Mouse (Mus musculus) left cerebral cortex, adult 2 months (tissue): Measurements from ENCODE around the gene BC035947. TPM values are rescaled to one million over a fixed set of nuclear protein-coding genes. Genes with fewer than 3 reads are reported as not detected.
A peak's percentile ranks its signal among the peaks of the same experiment; 100 is the strongest.
"Not testable (repeated sequence)": the region's sequence is repeated elsewhere in the genome, so short reads cannot be mapped to it uniquely, and the experiment has no call there.

Source experiments
- DNase-seq, 2 experiments: peaks; one replicate each; pipeline ENCODE4 v3.0.0; 2021 to 2022; ENCODE audit warnings: low spot score in 2 of 2, mixed read lengths in 1 of 2; ENCODE audit errors: extremely low spot score in 1 of 2
- H3K27ac ChIP-seq: fragments of 200-600 bp; 2 replicates; pipeline ENCODE4 v1.8.1; 2022
- H3K4me3 ChIP-seq: fragments of 200-600 bp; 2 replicates; pipeline ENCODE4 v1.8.1; 2022
- CTCF ChIP-seq: fragments of 200-600 bp; IDR thresholded peaks from 2 replicates; pipeline ENCODE4 v1.8.1; 2022; ENCODE audit warnings: antibody characterized with exemption, mild to moderate bottlenecking, moderate library complexity
- intact Hi-C: fragments of 180-260 bp; cut with DNase I; formaldehyde crosslinking; loops from one replicate; pipeline ENCODE4 v1.15.1; 2025
- total RNA-seq, 2 experiments: library from RNA; stranded (reverse); gene quantifications; 2 replicates each; pipeline ENCODE4 v1.2.3; 2021

BC035947 gene
- total RNA-seq, 2 experiments from 2014 or later: 0.77 to 0.79 TPM

GRCm38 (mm10) chr1:78532184-78532800 lies 20.3 kb upstream of the BC035947 start:
- no peak overlapping the region; the same call in 1 of the 2 replicates for H3K27ac ChIP-seq
- no peak overlapping the region for H3K4me3 ChIP-seq
- TF ChIP-seq CTCF: no peak
- intact Hi-C loops: loop anchor here (10.0 kb wide), 1 partner anchor 913 kb away; the partner anchor contains the start of gene Scg2
- DNase-seq: no peak

GRCm38 (mm10) chr1:78530500-78531215 lies 18.7 kb upstream of the BC035947 start:
- peak; percentile 48 for TF ChIP-seq CTCF
- no peak overlapping the region for H3K4me3 ChIP-seq
- no peak for DNase-seq
- no peak overlapping the region for H3K27ac ChIP-seq
- intact Hi-C loops: loop anchor here (10.0 kb wide), 1 partner anchor 914 kb away; the partner anchor contains the start of gene Scg2

DNA sequence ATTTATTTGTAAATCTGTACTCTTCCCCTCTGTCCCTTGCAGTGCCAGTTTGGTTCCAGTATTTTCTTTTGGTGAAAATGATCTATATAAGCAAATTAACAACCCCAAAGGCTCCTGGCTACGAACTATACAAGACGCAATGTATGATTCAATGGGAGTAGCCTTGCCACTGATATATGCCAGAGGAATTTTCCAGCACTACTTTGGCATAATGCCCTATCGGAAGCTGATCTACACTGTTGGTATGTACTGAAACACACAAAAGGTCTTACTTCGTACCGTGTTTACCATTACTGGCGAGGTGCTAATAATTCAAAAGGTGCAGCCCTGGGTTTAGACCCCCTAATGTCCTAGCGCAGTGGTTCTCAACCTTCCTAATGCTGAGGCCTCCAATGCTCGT lies 17.1 kb upstream of the BC035947 start:
- no peak for DNase-seq
- no peak overlapping the region for H3K4me3 ChIP-seq
- no peak for TF ChIP-seq CTCF
- no peak overlapping the region for H3K27ac ChIP-seq
- intact Hi-C loops: loop anchor here (5.0 kb wide), 1 partner anchor 1153 kb away; no protein-coding TSS in a partner anchor

GRCm38 (mm10) chr1:78528356-78528755 lies 16.4 kb upstream of the BC035947 start:
- TF ChIP-seq CTCF: no peak
- intact Hi-C loops: loop anchor here (5.0 kb wide), 1 partner anchor 1154 kb away; no protein-coding TSS in a partner anchor
- Histone ChIP-seq H3K4me3 (no peak overlapping the region), H3K27ac (no peak overlapping the region)
- DNase-seq: no peak

GRCm38 (mm10) chr1:78525189-78525886 lies 13.4 kb upstream of the BC035947 start:
- peak; percentile 67 to 77 for DNase-seq
- intact Hi-C loops: loop anchor here (5.0 kb wide), 1 partner anchor 1157 kb away; no protein-coding TSS in a partner anchor
- peak; percentile 100 for TF ChIP-seq CTCF
- no peak overlapping the region for H3K4me3 ChIP-seq
- H3K27ac ChIP-seq: no peak overlapping the region

DNA sequence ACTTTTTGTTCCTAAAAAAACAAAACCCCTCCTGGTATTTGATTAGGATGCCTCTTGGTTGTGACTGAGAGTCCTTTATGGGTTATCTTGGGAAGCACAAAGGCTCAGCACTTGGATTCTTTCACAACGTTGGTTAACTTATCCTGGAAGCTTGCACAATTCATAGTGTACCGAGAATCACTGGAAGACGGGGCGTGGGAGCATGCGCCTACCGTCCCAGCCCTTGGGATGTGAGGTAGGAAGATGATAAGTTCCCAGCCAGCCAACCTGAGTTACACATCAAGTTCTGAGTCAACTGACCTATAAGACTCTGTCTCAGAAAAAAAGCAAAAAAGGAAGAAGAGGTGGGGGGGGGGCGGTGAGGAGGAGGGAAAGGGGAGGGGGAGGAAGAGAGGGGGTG lies 6.9 kb upstream of the BC035947 start:
- no peak for TF ChIP-seq CTCF
- intact Hi-C loops: no loop called here
- no peak overlapping the region for H3K4me3 ChIP-seq

DNA sequence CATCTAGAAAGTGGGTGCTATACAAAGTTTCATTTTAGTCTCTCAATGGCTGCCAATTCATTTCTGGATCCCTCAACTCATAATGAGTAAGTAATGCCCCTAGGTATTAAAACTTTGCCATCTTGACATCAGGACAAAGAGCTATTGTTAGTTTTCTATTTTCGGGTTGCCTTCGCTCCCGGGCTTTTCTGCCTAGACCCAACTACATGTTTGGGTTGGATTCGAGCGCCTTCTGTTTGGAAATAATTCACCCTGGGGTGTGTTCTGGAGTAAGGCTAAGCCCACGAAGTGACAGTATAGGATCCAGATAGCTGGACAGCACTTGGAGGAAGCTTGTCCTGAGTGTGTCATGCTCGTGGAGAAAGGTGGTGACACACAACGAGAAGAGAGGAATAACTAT lies 798 bp upstream of the BC035947 start:
- Histone ChIP-seq H3K27ac (no peak overlapping the region), H3K4me3 (no peak overlapping the region)
- DNase-seq: no peak
- TF ChIP-seq CTCF: no peak
- intact Hi-C loops: no loop called here

More for the DNA sequence above, 6.9 kb upstream of the BC035947 start:
- H3K27ac ChIP-seq: no peak overlapping the region
- DNase-seq: no peak

- intact Hi-C loops: no loop called here
- Histone ChIP-seq H3K4me3 (no peak within 1 kb of the TSS), H3K27ac (no peak within 1 kb of the TSS)
- no peak for DNase-seq
- no peak for TF ChIP-seq CTCF
Measured at GRCm38 (mm10) chr1:78510862-78511261, 1.1 kb downstream of the BC035947 start, which contains the start of gene Mogat1. Mogat1 (plus strand) TSS chr1:78510991.

GRCm38 (mm10) chr1:78507137-78507536 lies 4.8 kb downstream of the BC035947 start:
- no peak overlapping the region for H3K27ac ChIP-seq
- no peak overlapping the region for H3K4me3 ChIP-seq
- no peak for DNase-seq
- TF ChIP-seq CTCF: no peak
- intact Hi-C loops: no loop called here

- H3K4me3 ChIP-seq: no peak overlapping the region
- no peak for TF ChIP-seq CTCF
- no peak overlapping the region for H3K27ac ChIP-seq
- intact Hi-C loops: no loop called here
- no peak for DNase-seq
Measured at GRCm38 (mm10) chr1:78502527-78502926, 9.4 kb downstream of the BC035947 start.

DNA sequence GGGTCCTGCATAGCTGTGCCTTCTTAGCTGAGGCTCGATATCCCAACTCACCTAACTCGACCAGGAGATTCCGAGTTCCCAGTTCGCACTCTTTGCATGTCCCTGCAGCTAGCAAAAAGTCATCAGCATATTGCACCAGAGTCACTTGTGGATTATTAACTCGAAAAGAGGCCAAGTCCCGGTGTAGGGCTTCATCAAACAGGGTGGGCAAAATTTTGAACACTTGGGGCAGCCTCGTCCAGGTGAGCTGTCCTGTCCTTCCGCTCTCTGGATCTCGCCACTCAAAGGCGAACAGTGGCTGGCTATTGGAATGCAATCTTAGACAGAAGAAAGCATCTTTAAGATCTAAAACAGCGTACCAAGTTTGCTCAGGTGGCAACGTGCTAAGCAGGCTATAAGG lies 10.1 kb downstream of the BC035947 start:
- intact Hi-C loops, H3K4me3 ChIP-seq, DNase-seq, H3K27ac ChIP-seq: not testable (repeated sequence)

GRCm38 (mm10) chr1:78501036-78501435 lies 10.9 kb downstream of the BC035947 start:
- no peak overlapping the region for H3K27ac ChIP-seq
- no peak overlapping the region for H3K4me3 ChIP-seq
- intact Hi-C loops: no loop called here
- no peak for TF ChIP-seq CTCF
- DNase-seq: no peak
